Mouse (Mus musculus) embryo, embryonic 10 days (tissue): ENCODE measurements around the gene Paxx.

Source experiments
- DNase-seq: peaks from one replicate; pipeline ENCODE4 v3.0.0-alpha.2; 2015; ENCODE audit warnings: low spot score

Gene Paxx

GRCm38 (mm10) chr2:25460551-25461309 lies at the start of gene Paxx:
Gene Paxx (minus strand): TSS chr2:25461094.
- DNase-seq: peak; percentile 96

- no peak for DNase-seq
Measured at GRCm38 (mm10) chr2:25509912-25510311, 49.0 kb upstream of the Paxx start.

GRCm38 (mm10) chr2:25506964-25507363 lies 46.1 kb upstream of the Paxx start:
- peak; percentile 41 for DNase-seq

- no peak for DNase-seq
Measured at GRCm38 (mm10) chr2:25505860-25506259, 45.0 kb upstream of the Paxx start.

- DNase-seq: no peak
Measured at GRCm38 (mm10) chr2:25505000-25505399, 44.1 kb upstream of the Paxx start.

- no peak for DNase-seq
Measured at GRCm38 (mm10) chr2:25504538-25504937, 43.6 kb upstream of the Paxx start.

- DNase-seq: no peak
Measured at GRCm38 (mm10) chr2:25502726-25503125, 41.8 kb upstream of the Paxx start.

GRCm38 (mm10) chr2:25501593-25502486 lies 40.9 kb upstream of the Paxx start, which contains the start of gene C8g:
Gene C8g (minus strand): TSS chr2:25501719.
- DNase-seq: no peak

GRCm38 (mm10) chr2:25500576-25501405 lies 39.9 kb upstream of the Paxx start, which contains the start of gene Fbxw5:
Gene Fbxw5 (plus strand): TSS chr2:25500750.
- peak; percentile 94 for DNase-seq

- no peak for DNase-seq
Measured at GRCm38 (mm10) chr2:25500071-25500575, 39.2 kb upstream of the Paxx start.

GRCm38 (mm10) chr2:25498622-25499478 lies 38.0 kb upstream of the Paxx start:
- no peak for DNase-seq

GRCm38 (mm10) chr2:25497846-25498575 lies 37.1 kb upstream of the Paxx start:
- no peak for DNase-seq

- DNase-seq: peak; percentile 65
Measured at GRCm38 (mm10) chr2:25496462-25496861, 35.6 kb upstream of the Paxx start.

- DNase-seq: no peak
Measured at GRCm38 (mm10) chr2:25493476-25493961, 32.6 kb upstream of the Paxx start, which contains the start of gene Lcn12. Gene Lcn12 (minus strand): TSS chr2:25493911.

- no peak for DNase-seq
Measured at GRCm38 (mm10) chr2:25492988-25493387, 32.1 kb upstream of the Paxx start.

GRCm38 (mm10) chr2:25488671-25489068 lies 27.8 kb upstream of the Paxx start:
- no peak for DNase-seq

GRCm38 (mm10) chr2:25487965-25488670 lies 27.2 kb upstream of the Paxx start:
- DNase-seq: no peak

GRCm38 (mm10) chr2:25484901-25485647 lies 24.2 kb upstream of the Paxx start:
- no peak for DNase-seq
